Mouse (Mus musculus) MEL (cell line): ENCODE results near the gene Syk. TPM values are rescaled to one million over a fixed set of nuclear protein-coding genes. Genes with fewer than 3 reads are reported as not detected.
A peak's percentile ranks its signal among the peaks of the same experiment; 100 is the strongest.

Experiments used
- DNase-seq: peaks from one replicate; pipeline ENCODE4 v3.0.0; 2011; ENCODE audit warnings: low read depth, low spot score
- H3K27ac ChIP-seq: 2 replicates; pipeline ENCODE4 v1.5.1; 2012; ENCODE audit warnings: low read depth, mild to moderate bottlenecking, control low read depth, low read length, moderate library complexity; ENCODE audit not compliant: control insufficient read depth
- H3K27me3 ChIP-seq, 2 experiments: fragments of 150-350 bp in 1 of 2; sonication (generic) in 1 of 2; 2 replicates each; pipeline ENCODE4 v1.6.1; 2012; ENCODE audit warnings: low read length in 2 of 2, mild to moderate bottlenecking in 2 of 2, improper control_type of control experiment in 1 of 2, moderate library complexity in 1 of 2; ENCODE audit not compliant: insufficient read depth in 2 of 2, control insufficient read depth in 1 of 2
- H3K36me3 ChIP-seq, 2 experiments: 2 replicates each; pipeline ENCODE4 v1.6.1; 2012 to 2014; ENCODE audit warnings: low read length in 2 of 2, improper control_type of control experiment in 1 of 2, inconsistent platforms in 1 of 2, mild to moderate bottlenecking in 1 of 2; ENCODE audit not compliant: insufficient read depth in 2 of 2, control insufficient read depth in 1 of 2
- H3K4me1 ChIP-seq, 2 experiments: fragments of 150-350 bp in 1 of 2; sonication (generic) in 1 of 2; 2 replicates each; pipeline ENCODE4 v1.6.1; 2012; ENCODE audit warnings: low read length in 2 of 2, improper control_type of control experiment in 1 of 2, mild to moderate bottlenecking in 1 of 2; ENCODE audit not compliant: insufficient read depth in 2 of 2, control insufficient read depth in 1 of 2
- H3K4me3 ChIP-seq, 2 experiments: fragments of 150-350 bp in 1 of 2; sonication (generic) in 1 of 2; 2 replicates each; pipeline ENCODE4 v1.5.1; 2012; ENCODE audit warnings: low read depth in 2 of 2, low read length in 2 of 2, mild to moderate bottlenecking in 2 of 2, moderate library complexity in 2 of 2, control low read depth in 1 of 2, improper control_type of control experiment in 1 of 2; ENCODE audit not compliant: control insufficient read depth in 1 of 2, insufficient read depth in 1 of 2
- H3K79me2 ChIP-seq: 2 replicates; pipeline ENCODE4 v1.6.1; 2012; ENCODE audit warnings: mild to moderate bottlenecking, low read length, moderate library complexity; ENCODE audit not compliant: control insufficient read depth, poor library complexity, insufficient read depth
- H3K9ac ChIP-seq: 2 replicates; pipeline ENCODE4 v1.6.1; 2012; ENCODE audit warnings: low read depth, mild to moderate bottlenecking, control low read depth, low read length, moderate library complexity; ENCODE audit not compliant: control insufficient read depth, poor library complexity, severe bottlenecking
- H3K9me3 ChIP-seq: fragments of 150-350 bp; sonication (generic); replicated peaks from 2 replicates; pipeline ENCODE4 v1.6.1; 2012; ENCODE audit warnings: mild to moderate bottlenecking, low read length, improper control_type of control experiment, moderate library complexity; ENCODE audit not compliant: insufficient read depth
- BHLHE40 ChIP-seq: IDR thresholded peaks from 2 replicates; pipeline ENCODE4 v1.6.1; 2012; ENCODE audit warnings: low read depth, mild to moderate bottlenecking, inconsistent platforms, low read length, improper control_type of control experiment, borderline replicate concordance
- CHD1 ChIP-seq: IDR thresholded peaks from 2 replicates; pipeline ENCODE4 v1.6.1; 2012; ENCODE audit warnings: low read depth, mild to moderate bottlenecking, inconsistent platforms, low read length, improper control_type of control experiment
- ELF1 ChIP-seq: IDR thresholded peaks from 2 replicates; pipeline ENCODE4 v1.6.1; 2014; ENCODE audit warnings: low read depth, mild to moderate bottlenecking, inconsistent platforms, low read length, improper control_type of control experiment, moderate library complexity
- GABPA ChIP-seq: IDR thresholded peaks from 2 replicates; pipeline ENCODE4 v1.6.1; 2012; ENCODE audit warnings: low read depth, mild to moderate bottlenecking, inconsistent platforms, low read length, improper control_type of control experiment, moderate library complexity
- HCFC1 ChIP-seq: IDR thresholded peaks from 2 replicates; pipeline ENCODE4 v1.6.1; 2012; ENCODE audit warnings: low read depth, mild to moderate bottlenecking, inconsistent platforms, low read length, improper control_type of control experiment, moderate library complexity
- JUND ChIP-seq: IDR thresholded peaks from 2 replicates; pipeline ENCODE4 v1.6.1; 2011; ENCODE audit warnings: low read depth, mild to moderate bottlenecking, improper control_type of control experiment, low read length
- KAT2A ChIP-seq: conservative IDR thresholded peaks from 2 replicates; pipeline ENCODE4 v1.6.1; 2012; ENCODE audit warnings: low read depth, low read length, improper control_type of control experiment, inconsistent platforms
- MAFK ChIP-seq: IDR thresholded peaks from 2 replicates; pipeline ENCODE4 v1.6.1; 2011; ENCODE audit warnings: low read depth, mild to moderate bottlenecking, low read length, improper control_type of control experiment, borderline replicate concordance
- MAZ ChIP-seq: IDR thresholded peaks from 2 replicates; pipeline ENCODE4 v1.6.1; 2012; ENCODE audit warnings: low read depth, mild to moderate bottlenecking, inconsistent platforms, low read length, improper control_type of control experiment
- MEF2A ChIP-seq: IDR thresholded peaks from 2 replicates; pipeline ENCODE4 v1.6.1; 2014; ENCODE audit warnings: low read depth, mild to moderate bottlenecking, inconsistent platforms, low read length, improper control_type of control experiment; ENCODE audit not compliant: poor library complexity, insufficient replicate concordance, severe bottlenecking; ENCODE audit errors: extremely low read depth
- MXI1 ChIP-seq: IDR thresholded peaks from 2 replicates; pipeline ENCODE4 v1.6.1; 2011; ENCODE audit warnings: mild to moderate bottlenecking, low read depth, low read length, improper control_type of control experiment
- MYC ChIP-seq: IDR thresholded peaks from 2 replicates; pipeline ENCODE4 v1.6.1; 2011; ENCODE audit warnings: low read depth, mild to moderate bottlenecking, low read length, improper control_type of control experiment, moderate library complexity
- POLR2AphosphoS2 ChIP-seq: IDR thresholded peaks from 2 replicates; pipeline ENCODE4 v1.6.1; 2011; ENCODE audit warnings: low read length, improper control_type of control experiment
- POLR2AphosphoS5 ChIP-seq: IDR thresholded peaks from 2 replicates; pipeline ENCODE4 v1.6.1; 2012; ENCODE audit warnings: low read depth, borderline replicate concordance, mild to moderate bottlenecking, inconsistent platforms, low read length, moderate library complexity, mixed read lengths
- RAD21 ChIP-seq: IDR thresholded peaks from 2 replicates; pipeline ENCODE4 v1.6.1; 2011; ENCODE audit warnings: mild to moderate bottlenecking, low read depth, low read length, improper control_type of control experiment
- SIN3A ChIP-seq: IDR thresholded peaks from 2 replicates; pipeline ENCODE4 v1.6.1; 2012; ENCODE audit warnings: low read length, improper control_type of control experiment, inconsistent platforms
- SMC3 ChIP-seq: IDR thresholded peaks from 2 replicates; pipeline ENCODE4 v1.6.1; 2011; ENCODE audit warnings: low read depth, low read length, improper control_type of control experiment
- TBP ChIP-seq: IDR thresholded peaks from 2 replicates; pipeline ENCODE4 v1.8.0; 2011; ENCODE audit warnings: low read depth, low read length, improper control_type of control experiment
- TCF12 ChIP-seq: IDR thresholded peaks from 2 replicates; pipeline ENCODE4 v1.6.1; 2014; ENCODE audit warnings: low read depth, mild to moderate bottlenecking, inconsistent platforms, low read length, improper control_type of control experiment, moderate library complexity
- UBTF ChIP-seq: IDR thresholded peaks from 2 replicates; pipeline ENCODE4 v1.6.1; 2012; ENCODE audit warnings: low read depth, mild to moderate bottlenecking, inconsistent platforms, low read length, improper control_type of control experiment, moderate library complexity, borderline replicate concordance; ENCODE audit not compliant: insufficient read depth
- USF2 ChIP-seq, 2 experiments: IDR thresholded peaks; 2 replicates each; pipeline ENCODE4 v1.6.1; 2011 to 2012; ENCODE audit warnings: improper control_type of control experiment in 2 of 2, low read length in 2 of 2, borderline replicate concordance in 1 of 2, inconsistent platforms in 1 of 2, low read depth in 1 of 2, mild to moderate bottlenecking in 1 of 2; ENCODE audit not compliant: insufficient read depth in 1 of 2
- ZKSCAN1 ChIP-seq: IDR thresholded peaks from 2 replicates; pipeline ENCODE4 v1.6.1; 2012; ENCODE audit warnings: low read depth, mild to moderate bottlenecking, inconsistent platforms, low read length, improper control_type of control experiment, moderate library complexity
- polyA plus RNA-seq, 2 experiments: library from polyadenylated mRNA; stranded (reverse) in 1 of 2; unstranded in 1 of 2; fragments of >175 nt in 1 of 2; fragments of >200 nt in 1 of 2; gene quantifications; 2 replicates each; pipeline versions ENCODE4 v1.2.1 to v1.2.4; 2012; ENCODE audit warnings: low replicate concordance in 2 of 2, low read depth in 1 of 2; ENCODE audit not compliant: insufficient read length in 2 of 2, insufficient read depth in 1 of 2, missing spikeins in 1 of 2
- total RNA-seq: library from RNA; depleted of rRNA; stranded (reverse); fragments of 300-350 nt; gene quantifications from 2 replicates; pipeline ENCODE4 v1.2.3, GENCODE M21; 2012

Gene Syk
- total and polyA plus RNA-seq, 3 experiments, result 14.4 to 23.8 TPM; not detected in 1

DNA sequence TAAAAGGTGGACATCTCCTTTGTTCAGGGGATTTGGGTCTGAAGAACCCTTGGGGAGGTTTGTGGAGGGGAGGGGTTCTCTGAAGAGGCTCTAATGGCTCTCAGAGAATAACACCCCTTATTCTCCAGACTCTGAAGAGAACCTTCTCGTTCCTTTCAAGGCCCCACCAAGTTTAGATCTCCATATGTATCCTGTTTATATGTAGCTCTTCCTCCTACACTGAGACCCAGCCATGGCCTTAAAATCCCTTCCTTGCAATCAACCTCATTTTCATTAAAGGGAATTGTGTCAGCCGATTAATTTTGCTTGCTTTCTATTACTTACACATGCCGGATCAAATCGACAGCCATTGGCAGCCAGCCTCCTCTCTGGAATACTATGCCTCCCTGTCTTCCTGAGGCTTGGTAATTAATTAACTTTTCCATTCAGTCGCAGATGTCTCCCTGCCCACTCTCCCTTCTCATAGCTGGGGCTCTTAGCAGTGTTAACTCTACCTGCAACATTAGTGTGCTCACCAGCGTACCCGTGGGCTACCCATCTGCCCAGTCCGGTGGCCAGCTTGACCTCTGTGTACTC lies 13.7 kb upstream of the Syk start:
- DNase-seq, result no peak
- no peak for TF ChIP-seq CHD1
- TF ChIP-seq GABPA, result no peak
- TF ChIP-seq ELF1, result no peak
- TF ChIP-seq KAT2A, result no peak
- no peak for TF ChIP-seq UBTF
- no peak for TF ChIP-seq POLR2AphosphoS2
- no peak for TF ChIP-seq ZKSCAN1
- no peak for TF ChIP-seq BHLHE40
- H3K9me3 ChIP-seq, result no peaks in the 10 kb centered on the region
- H3K9ac ChIP-seq, result no peak overlapping the region
- no peaks in the 10 kb centered on the region for H3K27me3 ChIP-seq
- peaks cover 0 to 10% of the 10 kb centered on the region in 2 experiments; a peak in 2 of 4 replicates for H3K36me3 ChIP-seq
- H3K4me3 ChIP-seq, result no peak overlapping the region
- H3K4me1 ChIP-seq, result peaks cover 0 to 26% of the 10 kb centered on the region in 2 experiments; a peak in 2 of 4 replicates
- no peak overlapping the region for H3K27ac ChIP-seq
- H3K79me2 ChIP-seq, result no peaks in the 10 kb centered on the region

- no peak for TF ChIP-seq MEF2A
- Histone ChIP-seq H3K36me3 (peaks cover 0 to 6% of the 10 kb centered on the region in 2 experiments; a peak in 2 of 4 replicates), H3K27ac (no peak overlapping the region), H3K79me2 (no peaks in the 10 kb centered on the region), H3K9ac (no peak overlapping the region), H3K4me3 (no peak overlapping the region), H3K9me3 (no peaks in the 10 kb centered on the region), H3K4me1 (peaks cover 0 to 20% of the 10 kb centered on the region in 2 experiments; a peak in 2 of 4 replicates), H3K27me3 (no peaks in the 10 kb centered on the region)
- DNase-seq, result no peak
Measured at GRCm38 (mm10) chr13:52570276-52570675, 12.7 kb upstream of the Syk start.

GRCm38 (mm10) chr13:52571591-52572384 lies 11.2 kb upstream of the Syk start:
- peak overlapping the region; percentile 53 for H3K9ac ChIP-seq
- peak overlapping the region; percentile 76 for H3K27ac ChIP-seq
- H3K9me3 ChIP-seq, result no peaks in the 10 kb centered on the region
- no peaks in the 10 kb centered on the region for H3K79me2 ChIP-seq
- H3K4me1 ChIP-seq, result peaks cover 0 to 17% of the 10 kb centered on the region in 2 experiments; a peak in 2 of 4 replicates
- H3K36me3 ChIP-seq, result peaks cover 0 to 6% of the 10 kb centered on the region in 2 experiments; a peak in 2 of 4 replicates
- no peak for DNase-seq
- peak overlapping the region; percentile 26 to 42 for H3K4me3 ChIP-seq
- no peaks in the 10 kb centered on the region for H3K27me3 ChIP-seq
- TF ChIP-seq KAT2A (no peak), RAD21 (no peak), TCF12 (no peak), MYC (no peak), SMC3 (no peak), CHD1 (no peak), TBP (no peak), SIN3A (no peak), ZKSCAN1 (no peak), JUND (no peak), MAZ (no peak), MXI1 (no peak), POLR2AphosphoS5 (no peak), USF2 (IDR thresholded peaks at IDR 0.05; ENCODE audit: borderline replicate concordance in 1 of 2, insufficient read depth in 1 of 2, low read depth in 1 of 2, low read length in 2 of 2) (no peak), HCFC1 (no peak), MAFK (no peak)
